23 mouse cellular contexts compared by ENCODE assay signal in the genomic region with DNA sequence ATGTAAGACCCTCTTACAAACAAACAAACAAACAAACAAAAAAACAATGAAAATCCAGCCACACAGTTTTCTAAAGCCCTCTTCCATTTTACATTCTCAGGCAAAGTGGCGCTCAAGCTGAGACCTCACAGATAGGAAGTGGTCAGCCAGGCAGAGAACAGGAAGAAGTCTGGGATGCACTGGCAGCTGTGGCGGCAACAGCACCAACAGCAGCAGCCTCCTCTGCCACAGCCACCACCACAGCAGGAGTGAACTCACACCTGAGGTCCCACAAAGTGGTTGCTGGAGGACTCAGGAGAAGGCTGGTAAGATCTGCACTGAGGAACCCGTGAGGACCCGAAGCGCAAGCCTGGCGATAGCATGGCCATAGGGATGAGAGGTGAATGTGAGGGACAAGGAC.
A peak's percentile ranks its signal among the peaks of the same experiment; 100 is the strongest.
DNase-seq lines count a peak whose midpoint lies in the region; ATAC-seq and TF ChIP-seq lines count a peak whose summit lies in the region.
"Had no signal": no experiment of that assay in that cellular context is flagged by ENCODE, and none has a peak within 500 bp of the region (broad histone marks: within the 10 kb centered on the region; RNA-seq: fewer than 3 reads in every experiment).

No protein-coding gene starts in this region.

- no peak for TF ChIP-seq CTCF in liver, postnatal 0 days (IDR thresholded peaks at IDR 0.05; ENCODE audit: low read depth)

- H3K27me3 ChIP-seq in heart, embryonic 16.5 days (ENCODE audit: control insufficient read depth, insufficient read depth, low read length): no peaks in the 10 kb centered on the region; the same call in 1 of the 2 replicates
- H3K27me3 ChIP-seq in heart, embryonic 10.5 days (ENCODE audit: insufficient read depth, poor library complexity, severe bottlenecking): no peaks in the 10 kb centered on the region
- no peaks in the 10 kb centered on the region for H3K27me3 ChIP-seq in embryonic facial prominence, embryonic 10.5 days (replicated peaks; ENCODE audit: low read depth, poor library complexity, severe bottlenecking)
- no peaks in the 10 kb centered on the region for H3K27me3 ChIP-seq in liver, postnatal 0 days (ENCODE audit: insufficient read depth, low read length)
- H3K27me3 ChIP-seq: embryonic facial prominence, embryonic 13.5 days had no signal

- no peak overlapping the region for H3K9ac ChIP-seq in heart, embryonic 16.5 days (ENCODE audit: low read length)
- H3K9ac ChIP-seq in liver, postnatal 0 days (replicated peaks): no peak overlapping the region
- H3K9ac ChIP-seq: embryonic facial prominence, embryonic 13.5 days had no signal

- no peak for DNase-seq in heart, embryonic 10.5 days (ENCODE audit: low spot score)
- DNase-seq in embryonic facial prominence, embryonic 10.5 days (ENCODE audit: low spot score): no peak
- DNase-seq in thymus, adult 18-20 months: peak; percentile 19 to 53
- DNase-seq in thymus, postnatal 4 days: peak; percentile 46
- DNase-seq in heart, adult 11 months: no peak
- DNase-seq in liver, postnatal 0 days: no peak
- DNase-seq: adrenal gland, adult 2 months; cerebellum, adult 8-10 months; kidney, adult 8-10 months; kidney, postnatal 25 days; layer of hippocampus, adult 9-11 months; lung, adult 2 months; retina, postnatal 1 day; right cerebral cortex, postnatal 4 days had no signal

- H3K4me2 ChIP-seq in heart, embryonic 16.5 days (ENCODE audit: low read depth, low read length): no peak overlapping the region
- no peak overlapping the region for H3K4me2 ChIP-seq in liver, postnatal 0 days (ENCODE audit: low read depth, low read length)
- H3K4me2 ChIP-seq: embryonic facial prominence, embryonic 13.5 days had no signal

- no peaks in the 10 kb centered on the region for H3K9me3 ChIP-seq in heart, embryonic 16.5 days (replicated peaks; ENCODE audit: control insufficient read depth, low read length)
- H3K9me3 ChIP-seq in heart, embryonic 10.5 days: no peaks in the 10 kb centered on the region
- no peaks in the 10 kb centered on the region for H3K9me3 ChIP-seq in embryonic facial prominence, embryonic 10.5 days
- no peaks in the 10 kb centered on the region for H3K9me3 ChIP-seq in liver, postnatal 0 days (ENCODE audit: low read length)
- H3K9me3 ChIP-seq: embryonic facial prominence, embryonic 13.5 days; hindbrain, embryonic 10.5 days; limb, embryonic 10.5 days; midbrain, embryonic 10.5 days had no signal

- WGBS in heart, embryonic 16.5 days: 92% methylated on average over 6 of the region's 6 CpGs
- WGBS in heart, embryonic 10.5 days: 84% methylated on average over 6 of the region's 6 CpGs
- 90% methylated on average over 6 of the region's 6 CpGs for WGBS in embryonic facial prominence, embryonic 10.5 days
- 60% methylated on average over 6 of the region's 6 CpGs for WGBS in liver, postnatal 0 days (ENCODE audit: insufficient replicate concordance)

- H3K4me3 ChIP-seq in heart, embryonic 16.5 days (ENCODE audit: low read length): no peak overlapping the region
- no peak overlapping the region for H3K4me3 ChIP-seq in heart, embryonic 10.5 days
- 0 out of 2 replicates have a peak overlapping the region, but pooled peaks have one; percentile 16 for H3K4me3 ChIP-seq in embryonic facial prominence, embryonic 10.5 days
- H3K4me3 ChIP-seq in liver, postnatal 0 days (ENCODE audit: low read depth, low read length): no peak overlapping the region
- H3K4me3 ChIP-seq: embryonic facial prominence, embryonic 13.5 days; hindbrain, embryonic 10.5 days; left cerebral cortex, adult 2 months; limb, embryonic 10.5 days; midbrain, embryonic 10.5 days had no signal

- no peaks in the 10 kb centered on the region for H3K4me1 ChIP-seq in heart, embryonic 16.5 days (ENCODE audit: control insufficient read depth, insufficient read depth, low read length)
- peaks cover 21% of the 10 kb centered on the region for H3K4me1 ChIP-seq in heart, embryonic 10.5 days
- peaks cover 27% of the 10 kb centered on the region for H3K4me1 ChIP-seq in embryonic facial prominence, embryonic 10.5 days
- H3K4me1 ChIP-seq in liver, postnatal 0 days (ENCODE audit: insufficient read depth): no peaks in the 10 kb centered on the region

- 0 out of 2 replicates have a peak, but pooled peaks have one; percentile 17 for ATAC-seq in heart, embryonic 16.5 days (replicated peaks; ENCODE audit: extremely low read depth, insufficient read depth, low FRiP score)
- ATAC-seq in erythroid progenitor cell, adult 5-6 weeks (replicated peaks; ENCODE audit: low FRiP score, poor library complexity, severe bottlenecking): no peak
- no peak for ATAC-seq in liver, postnatal 0 days
- ATAC-seq: forebrain, embryonic 16.5 days had no signal

- H3K27ac ChIP-seq in heart, embryonic 16.5 days (ENCODE audit: low read length): no peak overlapping the region
- H3K27ac ChIP-seq in heart, embryonic 10.5 days: no peak overlapping the region
- no peak overlapping the region for H3K27ac ChIP-seq in embryonic facial prominence, embryonic 10.5 days (replicated peaks)
- H3K27ac ChIP-seq in liver, postnatal 0 days (ENCODE audit: low read depth): no peak overlapping the region
- H3K27ac ChIP-seq: embryonic facial prominence, embryonic 13.5 days; hindbrain, embryonic 10.5 days; left cerebral cortex, adult 2 months; midbrain, embryonic 10.5 days; stomach, postnatal 0 days had no signal

- no peaks in the 10 kb centered on the region for H3K36me3 ChIP-seq in heart, embryonic 16.5 days (ENCODE audit: control insufficient read depth, insufficient read depth)
- H3K36me3 ChIP-seq in heart, embryonic 10.5 days: no peaks in the 10 kb centered on the region
- no peaks in the 10 kb centered on the region for H3K36me3 ChIP-seq in embryonic facial prominence, embryonic 10.5 days (replicated peaks)
- no peaks in the 10 kb centered on the region for H3K36me3 ChIP-seq in liver, postnatal 0 days (replicated peaks; ENCODE audit: insufficient read depth, low read length)
- H3K36me3 ChIP-seq: embryonic facial prominence, embryonic 13.5 days; hindbrain, embryonic 10.5 days; limb, embryonic 10.5 days; midbrain, embryonic 10.5 days had no signal

- no peak for TF ChIP-seq EP300 in liver, postnatal 0 days (IDR thresholded peaks at IDR 0.05; ENCODE audit: low read depth)

Comparison
In these comparisons a context has a peak if more than half of its experiments do, and no peak if none do; other contexts are left out.
1. DNase-seq: peak in thymus, adult 18-20 months (2 of 2) and thymus, postnatal 4 days (single experiment); none in heart, embryonic 10.5 days (single experiment), embryonic facial prominence, embryonic 10.5 days (single experiment), heart, adult 11 months (single experiment) and liver, postnatal 0 days (single experiment).